Mouse (Mus musculus) neural tube, embryonic 12.5 days (tissue): Measurements from ENCODE around the gene Tpt1. TPM values are rescaled to one million over a fixed set of nuclear protein-coding genes. Genes with fewer than 3 reads are reported as not detected.

Experiments used
- ATAC-seq: fragments of 200-750 bp; cut with Nextera tagmentation; 2 replicates; pipeline ENCODE4 v1.8.0; 2017; ENCODE audit warnings: low read depth, mild to moderate bottlenecking, moderate TSS enrichment, moderate library complexity; ENCODE audit not compliant: low FRiP score
- H3K27ac ChIP-seq: fragments of 300-500 bp; sonication (generic); 2 replicates; pipeline ENCODE4 v1.5.1; 2016
- H3K27me3 ChIP-seq: fragments of 300-500 bp; sonication (generic); replicated peaks from 2 replicates; pipeline ENCODE4 v1.6.1; 2016; ENCODE audit warnings: mild to moderate bottlenecking
- H3K36me3 ChIP-seq: fragments of 300-500 bp; sonication (generic); 2 replicates; pipeline ENCODE4 v1.6.1; 2016; ENCODE audit warnings: mild to moderate bottlenecking
- H3K4me1 ChIP-seq: fragments of 300-500 bp; sonication (generic); 2 replicates; pipeline ENCODE4 v1.6.1; 2016
- H3K4me2 ChIP-seq: fragments of 300-500 bp; sonication (generic); replicated peaks from 2 replicates; pipeline ENCODE4 v1.6.1; 2016; ENCODE audit warnings: mild to moderate bottlenecking
- H3K4me3 ChIP-seq: fragments of 300-500 bp; sonication (generic); 2 replicates; pipeline ENCODE4 v1.5.1; 2016
- H3K9ac ChIP-seq: fragments of 300-500 bp; sonication (generic); 2 replicates; pipeline ENCODE4 v1.6.1; 2016; ENCODE audit warnings: mild to moderate bottlenecking
- H3K9me3 ChIP-seq: fragments of 300-500 bp; sonication (generic); 2 replicates; pipeline ENCODE4 v1.6.1; 2016; ENCODE audit warnings: mild to moderate bottlenecking
- WGBS: fragments of 180-500 bp; shearing (Covaris S2); methylation state at CpG from one replicate; pipeline ENCODE4 v1.1.7; 2016; 5-methylcytosine and 5-hydroxymethylcytosine counted together
- polyA plus RNA-seq: library from polyadenylated mRNA; unstranded; fragments of >200 nt; fragmentation: Nextera tagmentation; extraction: Ambion mirVana; gene quantifications from 2 replicates; pipeline ENCODE4 v1.2.1, GENCODE M21; 2016

Tpt1 gene
- polyA plus RNA-seq, 1 experiment from 2014 or later: 931 TPM

- Histone ChIP-seq H3K27me3 (no peaks in the 10 kb centered on the region), H3K9me3 (no peaks in the 10 kb centered on the region), H3K9ac (no peak overlapping the region), H3K4me2 (no peak overlapping the region), H3K27ac (no peak overlapping the region), H3K4me1 (peaks cover 8% of the 10 kb centered on the region; the same call in 1 of the 2 replicates), H3K36me3 (no peaks in the 10 kb centered on the region), H3K4me3 (no peak overlapping the region)
- WGBS: 85% methylated on average over 5 of the region's 5 CpGs
- ATAC-seq: no peak
These were observed 39.0 kb downstream of the Tpt1 start for GRCm38 (mm10) chr14:75883873-75884272.

- no peak overlapping the region for H3K9ac ChIP-seq
These were observed 47.2 kb downstream of the Tpt1 start for GRCm38 (mm10) chr14:75892118-75892517.

More at GRCm38 (mm10) chr14:75892118-75892517, 47.2 kb downstream of the Tpt1 start:
- Histone ChIP-seq H3K36me3 (peaks cover 14% of the 10 kb centered on the region), H3K9me3 (no peaks in the 10 kb centered on the region), H3K4me3 (no peak overlapping the region), H3K27me3 (no peaks in the 10 kb centered on the region), H3K4me2 (no peak overlapping the region), H3K27ac (no peak overlapping the region), H3K4me1 (no peaks in the 10 kb centered on the region)
- 92% methylated on average over 9 of the region's 9 CpGs for WGBS
- no peak for ATAC-seq

Other genes starting within 250 kb of the Tpt1 start
- not detected in 2 replicates for gene Erich6b, start 202.8 kb upstream of the Tpt1 start, polyA plus RNA-seq
- 22.9 and 24.8 TPM in 2 replicates for gene Cog3, start 90.6 kb upstream of the Tpt1 start, polyA plus RNA-seq
- 7.7 and 8.6 TPM in 2 replicates for gene Slc25a30, start 58.1 kb upstream of the Tpt1 start, polyA plus RNA-seq
- 3.8 and 3.9 TPM in 2 replicates for gene Kctd4, start 109.9 kb downstream of the Tpt1 start, polyA plus RNA-seq
- 45.9 and 53.2 TPM in 2 replicates for gene Gtf2f2, start 165.8 kb downstream of the Tpt1 start, polyA plus RNA-seq